Mouse (Mus musculus) embryonic facial prominence, embryonic 14.5 days (tissue): ENCODE measurements around the gene Zfp219. TPM values are rescaled to one million over a fixed set of nuclear protein-coding genes. Genes with fewer than 3 reads are reported as not detected.

Experiments
- ATAC-seq: fragments of 200-750 bp; cut with Nextera tagmentation; 2 replicates; pipeline ENCODE4 v1.8.0; 2017; ENCODE audit warnings: low read depth, moderate number of reproducible peaks, moderate TSS enrichment
- DNase-seq: peaks from one replicate; pipeline ENCODE4 v3.0.0-alpha.2; 2015; ENCODE audit warnings: low spot score
- H3K27ac ChIP-seq: fragments of 300-500 bp; sonication (generic); replicated peaks from 2 replicates; pipeline ENCODE4 v1.5.1; 2014; ENCODE audit warnings: low read depth, mild to moderate bottlenecking, low read length, moderate library complexity
- H3K27me3 ChIP-seq: fragments of 300-500 bp; sonication (generic); replicated peaks from 2 replicates; pipeline ENCODE4 v1.6.1; 2014; ENCODE audit warnings: low read length; ENCODE audit not compliant: control insufficient read depth, insufficient read depth
- H3K36me3 ChIP-seq: fragments of 300-500 bp; sonication (generic); 2 replicates; pipeline ENCODE4 v1.6.1; 2014; ENCODE audit warnings: low read length, mixed read lengths; ENCODE audit not compliant: control insufficient read depth, insufficient read depth
- H3K4me1 ChIP-seq: fragments of 300-500 bp; sonication (generic); 2 replicates; pipeline ENCODE4 v1.6.1; 2014; ENCODE audit warnings: antibody characterized with exemption, low read length; ENCODE audit not compliant: control insufficient read depth, insufficient read depth
- H3K4me2 ChIP-seq: fragments of 300-500 bp; sonication (generic); 2 replicates; pipeline ENCODE4 v1.6.1; 2014; ENCODE audit warnings: low read depth, mild to moderate bottlenecking, low read length, moderate library complexity, mixed read lengths
- H3K4me3 ChIP-seq: fragments of 300-500 bp; sonication (generic); 2 replicates; pipeline ENCODE4 v1.5.1; 2014; ENCODE audit warnings: low read depth, mild to moderate bottlenecking, low read length
- H3K9ac ChIP-seq: fragments of 300-500 bp; sonication (generic); 2 replicates; pipeline ENCODE4 v1.6.1; 2014; ENCODE audit warnings: low read depth, mild to moderate bottlenecking, low read length, moderate library complexity, mixed read lengths
- H3K9me3 ChIP-seq: fragments of 300-500 bp; sonication (generic); 2 replicates; pipeline ENCODE4 v1.6.1; 2016; ENCODE audit warnings: low read length; ENCODE audit not compliant: control insufficient read depth
- WGBS: fragments of 180-500 bp; shearing (Covaris S2); extraction: QIAGEN DNeasy Blood & Tissue Kit; methylation state at CpG from one replicate; pipeline ENCODE4 v1.1.7; 2014; 5-methylcytosine and 5-hydroxymethylcytosine counted together
- polyA plus RNA-seq: library from polyadenylated mRNA; unstranded; fragments of >200 nt; fragmentation: Nextera tagmentation; extraction: Ambion mirVana; gene quantifications from 2 replicates; pipeline ENCODE4 v1.2.1, GENCODE M21; 2014

Gene Zfp219
- polyA plus RNA-seq, 1 experiment from 2014 or later: 21.4 TPM

- Histone ChIP-seq H3K4me2 (peak within 1 kb of the TSS; percentile 60), H3K4me1 (peaks cover 15% of the 10 kb centered on the region), H3K9me3 (no peaks in the 10 kb centered on the region), H3K27ac (peak within 1 kb of the TSS; percentile 93), H3K27me3 (no peaks in the 10 kb centered on the region), H3K9ac (peak within 1 kb of the TSS; percentile 82), H3K36me3 (no peaks in the 10 kb centered on the region), H3K4me3 (peak within 1 kb of the TSS; percentile 65)
- DNase-seq (no peak), ATAC-seq (no peak)
- 42% methylated on average over 6 of the region's 6 CpGs for WGBS
Observed at GRCm38 (mm10) chr14:52015445-52016100, 5.0 kb downstream of the Zfp219 start, which contains the start of gene Tmem253. TSS of gene Tmem253 (plus strand) at chr14:52015658.

- under 1% methylated on average over 14 of the region's 28 CpGs for WGBS
- H3K4me3 ChIP-seq: peak overlapping the region; percentile 65
- peak overlapping the region; percentile 93 for H3K27ac ChIP-seq
- no peaks in the 10 kb centered on the region for H3K9me3 ChIP-seq
- H3K4me2 ChIP-seq: peak overlapping the region; percentile 60
- no peaks in the 10 kb centered on the region for H3K36me3 ChIP-seq
- peaks cover 17% of the 10 kb centered on the region for H3K4me1 ChIP-seq
- H3K9ac ChIP-seq: peak overlapping the region; percentile 82
- ATAC-seq: peak; percentile 35
- no peaks in the 10 kb centered on the region for H3K27me3 ChIP-seq
- DNase-seq: peak; percentile 90
Observed at GRCm38 (mm10) chr14:52014761-52015311, 5.7 kb downstream of the Zfp219 start.

- Histone ChIP-seq H3K4me1 (peaks cover 19% of the 10 kb centered on the region), H3K27ac (peak overlapping the region; percentile 93), H3K36me3 (no peaks in the 10 kb centered on the region), H3K4me2 (peak overlapping the region; percentile 60), H3K27me3 (no peaks in the 10 kb centered on the region), H3K9me3 (no peaks in the 10 kb centered on the region), H3K9ac (peak overlapping the region; percentile 82), H3K4me3 (peak overlapping the region; percentile 65)
- WGBS: 0% methylated on average over 1 of the region's 80 CpGs
- no peak for DNase-seq
- peak; percentile 11; the same call in 1 of the 2 replicates for ATAC-seq
Observed at GRCm38 (mm10) chr14:52014271-52014760, 6.2 kb downstream of the Zfp219 start.

- Histone ChIP-seq H3K9me3 (no peaks in the 10 kb centered on the region), H3K9ac (peak overlapping the region; percentile 82), H3K36me3 (peaks cover 3% of the 10 kb centered on the region; the same call in 1 of the 2 replicates), H3K4me3 (peak overlapping the region; percentile 65), H3K4me1 (peaks cover 20% of the 10 kb centered on the region), H3K4me2 (peak overlapping the region; percentile 60), H3K27me3 (no peaks in the 10 kb centered on the region), H3K27ac (peak overlapping the region; percentile 93)
- DNase-seq: peak; percentile 51
- peak; percentile 10; the same call in 1 of the 2 replicates for ATAC-seq
- WGBS: 3% methylated on average over 9 of the region's 24 CpGs
Observed at GRCm38 (mm10) chr14:52013771-52014219, 6.7 kb downstream of the Zfp219 start.

- Histone ChIP-seq H3K9ac (peak overlapping the region; percentile 82), H3K4me2 (peak overlapping the region; percentile 60), H3K9me3 (no peaks in the 10 kb centered on the region), H3K27ac (peak overlapping the region; percentile 93), H3K4me1 (peaks cover 17% of the 10 kb centered on the region), H3K4me3 (peak overlapping the region; percentile 65), H3K36me3 (peaks cover 9% of the 10 kb centered on the region), H3K27me3 (no peaks in the 10 kb centered on the region)
- ATAC-seq: no peak
- 44% methylated on average over 8 of the region's 8 CpGs for WGBS
- DNase-seq: no peak
Observed at GRCm38 (mm10) chr14:52013021-52013610, 7.4 kb downstream of the Zfp219 start.

GRCm38 (mm10) chr14:52012553-52012952 is 8.0 kb downstream of the Zfp219 start:
- Histone ChIP-seq H3K4me3 (no peak overlapping the region), H3K4me2 (peak overlapping the region; percentile 60; the same call in 1 of the 2 replicates), H3K9me3 (no peaks in the 10 kb centered on the region), H3K27ac (0 out of 2 replicates have a peak overlapping the region, but pooled peaks have one; percentile 93), H3K36me3 (peaks cover 11% of the 10 kb centered on the region), H3K4me1 (peaks cover 17% of the 10 kb centered on the region), H3K9ac (no peak overlapping the region), H3K27me3 (no peaks in the 10 kb centered on the region)
- no peak for DNase-seq
- 69% methylated on average over 5 of the region's 5 CpGs for WGBS
- no peak for ATAC-seq

GRCm38 (mm10) chr14:52012085-52012484 is 8.4 kb downstream of the Zfp219 start:
- no peak overlapping the region for H3K4me2 ChIP-seq
- no peaks in the 10 kb centered on the region for H3K27me3 ChIP-seq
- ATAC-seq (no peak), DNase-seq (no peak)
- 72% methylated on average over 4 of the region's 4 CpGs for WGBS
- H3K9me3 ChIP-seq: no peaks in the 10 kb centered on the region
- H3K4me1 ChIP-seq: peaks cover 17% of the 10 kb centered on the region
- peaks cover 15% of the 10 kb centered on the region for H3K36me3 ChIP-seq
- H3K4me3 ChIP-seq: no peak overlapping the region
- no peak overlapping the region for H3K9ac ChIP-seq
- no peak overlapping the region; the same call in 1 of the 2 replicates for H3K27ac ChIP-seq

GRCm38 (mm10) chr14:52011683-52012082 is 8.8 kb downstream of the Zfp219 start:
- 61% methylated on average over 1 of the region's 1 CpGs for WGBS
- Histone ChIP-seq H3K4me2 (no peak overlapping the region), H3K4me1 (peaks cover 17% of the 10 kb centered on the region), H3K36me3 (peaks cover 19% of the 10 kb centered on the region), H3K9me3 (no peaks in the 10 kb centered on the region), H3K27ac (no peak overlapping the region; the same call in 1 of the 2 replicates), H3K27me3 (no peaks in the 10 kb centered on the region), H3K9ac (no peak overlapping the region), H3K4me3 (no peak overlapping the region)
- ATAC-seq (no peak), DNase-seq (no peak)
